Mouse (Mus musculus) central nervous system, embryonic 14 days (tissue): ENCODE data around the gene Pnpla7. TPM values are rescaled to one million over a fixed set of nuclear protein-coding genes. Genes with fewer than 3 reads are reported as not detected.

Source experiments
- polyA plus RNA-seq: library from polyadenylated mRNA; depleted of rRNA; stranded (reverse); fragments of >200 nt; gene quantifications from 2 replicates; pipeline ENCODE4 v1.2.3, GENCODE M21; 2012; rRNA removed

The Pnpla7 gene
- polyA plus RNA-seq, result 6.6 and 6.9 TPM in 2 replicates

GRCm38 (mm10) chr2:24975704-24976297, at the start of gene Pnpla7:
Gene Pnpla7, plus strand, starts transcription at chr2:24976033.

GRCm38 (mm10) chr2:24935057-24935796, 40.6 kb upstream of the Pnpla7 start, which contains the start of gene Arrdc1:
Gene Arrdc1, minus strand, starts transcription at chr2:24935252.

GRCm38 (mm10) chr2:24949421-24950188, 26.2 kb upstream of the Pnpla7 start, which contains the start of gene Zmynd19:
Gene Zmynd19, plus strand, starts transcription at chr2:24949792.

GRCm38 (mm10) chr2:24962304-24963000, 13.4 kb upstream of the Pnpla7 start, which contains the start of gene Dph7:
Gene Dph7, plus strand, starts transcription at chr2:24962400.

DNA sequence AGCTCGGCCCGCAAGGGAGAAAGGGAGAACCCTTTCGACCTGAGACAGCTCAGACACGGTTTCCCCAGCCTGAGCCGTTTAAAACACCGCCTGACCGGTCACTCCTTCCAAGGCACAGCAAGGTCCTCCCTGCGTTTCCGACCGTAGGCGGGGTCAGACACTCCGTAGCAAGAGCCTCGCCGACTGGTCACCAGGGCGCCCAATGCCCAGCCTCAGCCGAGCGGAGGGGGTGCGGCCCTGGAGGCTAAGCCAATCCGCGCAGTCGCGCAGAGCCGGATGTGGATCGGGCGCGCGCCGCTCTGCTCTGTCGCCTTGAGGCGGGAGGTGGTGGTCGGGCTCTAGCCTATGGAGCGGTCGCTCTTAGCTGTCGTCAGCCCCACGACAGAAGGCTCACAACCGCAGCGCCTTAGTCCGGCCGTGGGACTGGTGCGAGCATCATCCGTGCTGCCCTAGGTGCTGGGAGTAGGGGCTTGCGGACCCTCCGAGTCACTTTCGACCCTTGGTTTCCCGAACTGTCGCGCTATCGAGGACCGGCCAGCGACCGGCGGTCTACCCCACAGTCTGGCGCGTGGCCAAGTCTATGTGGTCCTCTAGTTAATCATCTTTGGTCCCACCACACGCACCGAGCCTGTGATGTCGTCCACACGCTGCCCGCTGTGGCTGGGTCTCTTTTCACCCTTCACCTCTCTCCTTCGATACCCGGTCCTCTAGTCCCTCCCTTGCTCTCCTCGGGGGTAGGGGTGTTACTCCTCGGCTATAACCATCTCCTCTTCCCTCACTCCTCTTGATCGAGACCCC, 728 bp upstream of the Pnpla7 start, which contains the start of gene Mrpl41:
Gene Mrpl41 (minus strand): TSS at position 193 of the 798 bp plus-strand sequence.

GRCm38 (mm10) chr2:25054221-25055067, 78.6 kb downstream of the Pnpla7 start, which contains the start of gene Nsmf:
Gene Nsmf, plus strand, starts transcription at chr2:25054355.

DNA sequence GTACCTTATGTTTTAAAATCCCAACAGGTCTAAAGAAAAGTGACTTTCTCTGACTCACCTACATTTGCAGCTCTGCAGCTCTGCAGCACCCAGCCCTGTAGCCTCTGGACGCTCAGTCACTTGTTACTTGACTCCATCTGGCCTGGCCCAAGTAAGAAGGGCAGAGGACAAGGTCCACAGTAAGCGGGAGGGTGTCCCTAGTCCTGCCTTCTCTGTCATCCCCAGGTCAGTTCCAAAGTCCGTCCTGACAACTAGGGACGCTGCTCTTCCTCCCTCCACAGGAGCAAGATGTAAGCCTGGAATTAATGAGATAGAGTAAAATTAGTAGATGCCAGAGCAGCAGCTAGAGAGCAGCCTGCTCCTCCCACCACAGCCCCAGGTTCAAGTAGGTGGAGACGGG, 104.2 kb downstream of the Pnpla7 start, which contains the start of gene Entpd8:
Gene Entpd8 (plus strand): TSS at position 229 of the 400 bp plus-strand sequence.

GRCm38 (mm10) chr2:25095109-25095850, 119.4 kb downstream of the Pnpla7 start, which contains the start of gene Noxa1:
Gene Noxa1, minus strand, starts transcription at chr2:25095149.

Other genes with a start within 250 kb of the Pnpla7 start
- 43.4 and 59.1 TPM in 2 replicates for gene Cacna1b, start 212.9 kb upstream of the Pnpla7 start, polyA plus RNA-seq
- gene Ehmt1, start 56.4 kb upstream of the Pnpla7 start, polyA plus RNA-seq, result 121 and 131 TPM in 2 replicates
- gene Arrdc1, start 40.8 kb upstream of the Pnpla7 start, polyA plus RNA-seq, result 56.1 and 59.7 TPM in 2 replicates
- gene Zmynd19, start 26.2 kb upstream of the Pnpla7 start, polyA plus RNA-seq, result 37.8 and 41.6 TPM in 2 replicates
- gene Dph7, start 13.6 kb upstream of the Pnpla7 start, polyA plus RNA-seq, result 36.8 TPM in 2 replicates
- gene Mrpl41, start 935 bp upstream of the Pnpla7 start, polyA plus RNA-seq, result 109 and 115 TPM in 2 replicates
- 192 and 216 TPM in 2 replicates for gene Nsmf, start 78.3 kb downstream of the Pnpla7 start, polyA plus RNA-seq
- 0.07 TPM in 1 of 2 replicates, not detected in the other for gene Entpd8, start 104.3 kb downstream of the Pnpla7 start, polyA plus RNA-seq
- gene Noxa1, start 119.1 kb downstream of the Pnpla7 start, polyA plus RNA-seq, result 0.24 TPM in 1 of 2 replicates, not detected in the other
- gene Nrarp, start 204.7 kb downstream of the Pnpla7 start, polyA plus RNA-seq, result 37.0 and 53.2 TPM in 2 replicates
- gene Tor4a, start 220.9 kb downstream of the Pnpla7 start, polyA plus RNA-seq, result 1.8 and 2.2 TPM in 2 replicates
- 79.8 and 89.6 TPM in 2 replicates for gene Nelfb, start 235.5 kb downstream of the Pnpla7 start, polyA plus RNA-seq
- gene Stpg3, start 238.6 kb downstream of the Pnpla7 start, polyA plus RNA-seq, result not detected in 2 replicates
- 0.13 and 0.33 TPM in 2 replicates for gene Fam166a, start 242.7 kb downstream of the Pnpla7 start, polyA plus RNA-seq
- gene Tubb4b, start 248.7 kb downstream of the Pnpla7 start, polyA plus RNA-seq, result 415 and 443 TPM in 2 replicates